Mouse (Mus musculus): Measurements from ENCODE around the gene Cnksr2. TPM values are rescaled to one million over a fixed set of nuclear protein-coding genes. Genes with fewer than 3 reads are reported as not detected.

Gene Cnksr2
- polyA plus RNA-seq (2015; fragmentation: Nextera tagmentation; extraction: Ambion mirVana), result 3.3 and 5.0 TPM in 2 replicates

DNA sequence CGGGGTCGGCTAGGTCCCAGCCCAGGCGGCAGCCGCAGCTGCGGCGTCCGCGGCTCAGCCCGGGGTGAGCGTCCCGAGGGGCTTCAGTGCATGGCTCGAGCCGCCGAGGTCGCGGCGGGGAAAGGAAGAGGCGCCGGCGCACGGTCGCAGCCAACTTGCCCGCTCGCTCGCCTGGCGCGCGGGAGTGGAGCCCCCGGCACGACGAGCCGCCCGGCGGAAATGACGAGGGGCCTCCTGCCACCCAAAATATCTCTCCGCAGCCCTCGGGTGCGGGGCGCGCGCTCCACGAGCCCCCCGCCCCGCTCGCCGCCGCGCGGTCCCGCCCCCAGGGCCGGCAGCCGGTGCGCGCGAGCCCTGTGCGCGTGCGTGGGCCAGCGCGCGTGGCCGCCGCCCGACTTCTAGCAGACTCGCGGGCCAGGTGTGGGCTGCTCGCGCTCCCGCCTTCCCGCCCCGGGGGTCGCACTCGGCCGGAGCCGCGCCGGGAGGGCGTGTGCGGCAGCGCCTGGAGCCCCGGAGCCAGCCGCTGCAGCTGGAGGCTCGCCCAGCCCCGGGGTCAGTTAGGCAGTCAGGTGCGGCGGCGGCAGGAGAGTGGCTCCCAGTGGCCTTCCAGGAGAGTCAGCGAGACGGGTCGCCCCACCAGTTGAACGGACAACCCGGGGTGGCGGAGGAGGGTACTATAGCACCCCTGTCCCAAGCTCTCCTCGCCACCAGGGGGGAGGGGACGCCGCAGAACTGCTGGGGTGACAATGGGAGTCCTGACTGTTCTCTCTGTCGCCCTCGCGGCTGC, at the start of gene Cnksr2:
Cnksr2 (minus strand) TSS at position 238 of the 787 bp plus-strand sequence.

DNA sequence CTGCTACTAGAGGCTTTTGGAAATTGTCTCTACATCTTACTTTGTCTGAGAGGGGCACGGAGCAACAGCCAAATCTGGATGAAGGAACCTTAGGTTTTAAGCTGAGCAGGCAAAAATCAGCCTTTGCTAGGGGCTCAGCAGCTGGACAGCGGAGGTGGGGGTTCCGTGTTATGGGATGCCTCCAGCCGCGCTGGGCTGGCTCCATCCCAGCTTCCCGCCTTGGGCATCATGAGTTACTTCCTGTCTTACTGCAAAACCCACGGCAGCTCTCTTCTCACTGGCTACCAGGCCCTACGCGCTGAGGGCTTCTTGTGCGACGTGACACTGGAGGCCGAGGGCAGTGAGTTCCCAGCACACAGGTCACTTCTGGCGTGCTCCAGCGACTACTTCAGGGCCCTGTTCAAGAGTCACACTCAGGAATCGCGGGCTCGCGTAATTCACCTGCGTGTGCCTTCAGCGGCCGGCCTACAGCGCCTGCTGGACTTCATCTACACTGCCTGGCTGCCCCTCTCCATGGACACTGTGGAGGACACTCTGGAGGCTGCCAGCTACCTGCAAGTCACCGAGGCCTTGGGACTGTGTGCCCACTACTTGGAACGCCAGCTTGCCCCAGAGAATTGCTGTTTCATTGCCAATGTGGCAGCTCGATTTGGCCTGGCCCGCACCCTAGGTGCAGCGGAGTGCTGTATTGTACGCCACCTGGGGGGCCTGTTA, 224.7 kb downstream of the Cnksr2 start, which contains the start of gene Klhl34:
Klhl34 (plus strand) TSS at position 229 of the 714 bp plus-strand sequence.

Other genes starting within 250 kb of the Cnksr2 start
- 0.59 and 0.84 TPM in 2 replicates for gene Klhl34, start 224.9 kb downstream of the Cnksr2 start, polyA plus RNA-seq (2015; fragmentation: Nextera tagmentation; extraction: Ambion mirVana)